Mouse (Mus musculus): ENCODE data around the gene Diaph3. TPM values are rescaled to one million over a fixed set of nuclear protein-coding genes. Genes with fewer than 3 reads are reported as not detected.

The Diaph3 gene
- polyA plus RNA-seq (2012; rRNA removed) = 3.8 and 4.2 TPM in 2 replicates

GRCm38 (mm10) chr14:87140963-87141486 is at the start of gene Diaph3:
TSS of gene Diaph3 (minus strand) at chr14:87141235.

